Mouse (Mus musculus) myocyte (in vitro differentiated cells): ENCODE measurements around the gene Trpm3. TPM values are rescaled to one million over a fixed set of nuclear protein-coding genes. Genes with fewer than 3 reads are reported as not detected.

Experiments
- H3K27me3 ChIP-seq: one replicate; pipeline ENCODE4 v1.6.1; 2011; ENCODE audit not compliant: control insufficient read depth, insufficient read depth, insufficient read length
- H3K36me3 ChIP-seq: one replicate; pipeline ENCODE4 v1.6.1; 2011; ENCODE audit not compliant: control insufficient read depth, insufficient read depth
- H3K4me2 ChIP-seq: one replicate; pipeline ENCODE4 v1.6.1; 2011; ENCODE audit warnings: low read depth, control low read depth
- H3K4me3 ChIP-seq: one replicate; pipeline ENCODE4 v1.5.1; 2011; ENCODE audit warnings: mild to moderate bottlenecking, control low read depth, moderate library complexity
- H3K79me2 ChIP-seq: one replicate; pipeline ENCODE4 v1.6.1; 2011; ENCODE audit not compliant: control insufficient read depth, insufficient read depth
- H3ac ChIP-seq: one replicate; pipeline ENCODE4 v1.6.1; 2011; ENCODE audit not compliant: control insufficient read depth, insufficient read length
- CEBPB ChIP-seq: IDR thresholded peaks from 2 replicates; pipeline ENCODE4 v1.6.1; 2011; ENCODE audit warnings: mild to moderate bottlenecking, moderate library complexity; ENCODE audit not compliant: poor library complexity, insufficient read depth, severe bottlenecking
- E2F4 ChIP-seq: IDR thresholded peaks from one replicate; pipeline ENCODE4 v1.6.1; 2011; ENCODE audit warnings: mild to moderate bottlenecking, control low read depth, moderate library complexity; ENCODE audit not compliant: insufficient read depth
- MAX ChIP-seq: IDR thresholded peaks from one replicate; pipeline ENCODE4 v1.6.1; 2011; ENCODE audit warnings: low read depth, mild to moderate bottlenecking, control low read depth
- MYOD1 ChIP-seq, 3 experiments: IDR thresholded peaks; one replicate each; pipeline ENCODE4 v1.6.1; 2011; ENCODE audit warnings: control low read depth in 2 of 3, low read depth in 2 of 3, mild to moderate bottlenecking in 2 of 3, moderate library complexity in 1 of 3; ENCODE audit not compliant: insufficient read length in 2 of 3, control insufficient read depth in 1 of 3
- MYOG ChIP-seq, 3 experiments: IDR thresholded peaks; one replicate each; pipeline ENCODE4 v1.6.1; 2011; ENCODE audit warnings: control low read depth in 2 of 3, low read depth in 2 of 3, mild to moderate bottlenecking in 2 of 3; ENCODE audit not compliant: insufficient read length in 2 of 3, control insufficient read depth in 1 of 3, insufficient read depth in 1 of 3
- POLR2A ChIP-seq: IDR thresholded peaks from one replicate; pipeline ENCODE4 v1.6.1; 2011; ENCODE audit warnings: low read depth, mild to moderate bottlenecking, control low read depth, moderate library complexity; ENCODE audit not compliant: insufficient read length
- POLR2AphosphoS2 ChIP-seq: IDR thresholded peaks from one replicate; pipeline ENCODE4 v1.6.1; 2011; ENCODE audit warnings: low read depth, control low read depth; ENCODE audit not compliant: insufficient read length
- REST ChIP-seq: IDR thresholded peaks from one replicate; pipeline ENCODE4 v1.6.1; 2011; ENCODE audit warnings: mild to moderate bottlenecking, control low read depth, moderate library complexity; ENCODE audit not compliant: insufficient read depth, insufficient read length
- SRF ChIP-seq: IDR thresholded peaks from one replicate; pipeline ENCODE4 v1.6.1; 2011; ENCODE audit warnings: low read depth; ENCODE audit not compliant: control insufficient read depth, insufficient read length
- TCF12 ChIP-seq: IDR thresholded peaks from one replicate; pipeline ENCODE4 v1.6.1; 2011; ENCODE audit warnings: mild to moderate bottlenecking, control low read depth; ENCODE audit not compliant: poor library complexity, insufficient read depth, severe bottlenecking
- TCF3 ChIP-seq: IDR thresholded peaks from one replicate; pipeline ENCODE4 v1.6.1; 2011; ENCODE audit warnings: low read depth, control low read depth; ENCODE audit not compliant: insufficient read length
- USF1 ChIP-seq: IDR thresholded peaks from one replicate; pipeline ENCODE4 v1.6.1; 2011; ENCODE audit warnings: low read depth, mild to moderate bottlenecking, control low read depth, moderate library complexity
- polyA plus RNA-seq: library from polyadenylated mRNA; unstranded; fragments of >200 nt; fragmentation: generic; extraction: Trizol; gene quantifications from one replicate; pipeline ENCODE4 v1.2.1, GENCODE M21; 2012; ENCODE audit warnings: missing spikeins

The Trpm3 gene
- polyA plus RNA-seq, 1 experiment: 0.05 TPM

DNA sequence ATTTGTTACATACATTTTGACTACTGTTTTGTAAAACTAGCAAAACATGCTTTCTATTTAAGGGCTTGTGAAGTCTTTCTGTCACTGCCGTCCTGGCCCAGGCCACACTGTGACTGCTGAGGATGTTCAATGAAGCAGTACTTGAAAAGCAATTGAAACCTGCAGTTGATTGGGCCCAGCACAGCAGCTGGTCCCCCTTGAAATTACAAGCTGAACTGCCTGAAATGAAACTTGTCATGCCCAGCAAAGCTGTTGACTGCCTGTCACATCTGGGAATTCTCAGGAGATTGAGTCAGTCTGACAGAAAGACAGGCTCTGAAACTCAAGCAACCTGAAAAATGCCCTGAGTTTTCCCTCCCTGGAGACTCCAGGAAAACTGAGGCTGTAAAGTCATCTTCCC is 687.0 kb downstream of the Trpm3 start:
- H3K4me3 ChIP-seq: no peak overlapping the region
- H3K27me3 ChIP-seq: no peaks in the 10 kb centered on the region
- H3ac ChIP-seq: no peak overlapping the region
- no peak overlapping the region for H3K4me2 ChIP-seq
- TF ChIP-seq MAX (no peak), MYOD1 (IDR thresholded peaks at IDR 0.05; ENCODE audit: control insufficient read depth in 1 of 3, insufficient read length in 2 of 3, low read depth in 2 of 3) (no peak), USF1 (no peak), MYOG (IDR thresholded peaks at IDR 0.05; ENCODE audit: control insufficient read depth in 1 of 3, insufficient read depth in 1 of 3, insufficient read length in 2 of 3, low read depth in 2 of 3) (no peak), SRF (no peak), REST (no peak), POLR2AphosphoS2 (no peak), CEBPB (no peak), TCF3 (no peak), E2F4 (no peak), POLR2A (no peak), TCF12 (no peak)
- H3K36me3 ChIP-seq: no peaks in the 10 kb centered on the region
- no peaks in the 10 kb centered on the region for H3K79me2 ChIP-seq

DNA sequence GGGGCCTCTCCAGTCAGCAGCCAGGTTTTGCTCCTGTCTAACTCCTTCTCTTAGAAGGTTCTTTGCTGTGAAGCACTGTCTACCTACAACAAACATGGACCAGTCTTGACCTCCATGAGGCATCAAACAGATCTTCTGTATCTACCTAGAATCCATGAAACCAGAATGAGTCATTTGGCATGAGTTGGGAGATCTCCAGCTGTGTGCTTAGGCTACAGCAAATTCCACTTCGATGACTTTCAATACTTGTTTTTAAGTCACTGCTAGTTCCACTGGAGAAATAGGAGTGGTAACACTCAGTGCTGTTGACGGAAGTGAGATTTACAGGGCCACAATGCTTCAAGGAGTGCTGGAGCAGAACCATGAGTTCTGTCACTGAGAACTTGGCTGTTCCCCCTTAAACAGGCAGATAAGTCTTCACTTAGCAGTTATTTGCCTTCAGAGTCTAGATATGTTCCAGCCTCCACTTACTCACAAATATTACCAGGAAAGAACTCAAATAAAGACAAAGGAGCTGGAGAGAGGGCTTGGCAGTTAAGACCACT is 689.4 kb downstream of the Trpm3 start:
- Histone ChIP-seq H3ac (no peak overlapping the region), H3K27me3 (no peaks in the 10 kb centered on the region), H3K79me2 (no peaks in the 10 kb centered on the region), H3K4me3 (no peak overlapping the region), H3K4me2 (no peak overlapping the region), H3K36me3 (no peaks in the 10 kb centered on the region)
- TF ChIP-seq MYOD1 (IDR thresholded peaks at IDR 0.05; ENCODE audit: control insufficient read depth in 1 of 3, insufficient read length in 2 of 3, low read depth in 2 of 3) (no peak), MYOG (IDR thresholded peaks at IDR 0.05; ENCODE audit: control insufficient read depth in 1 of 3, insufficient read depth in 1 of 3, insufficient read length in 2 of 3, low read depth in 2 of 3) (no peak), POLR2AphosphoS2 (no peak), USF1 (no peak), TCF3 (no peak), REST (no peak), CEBPB (no peak)

DNA sequence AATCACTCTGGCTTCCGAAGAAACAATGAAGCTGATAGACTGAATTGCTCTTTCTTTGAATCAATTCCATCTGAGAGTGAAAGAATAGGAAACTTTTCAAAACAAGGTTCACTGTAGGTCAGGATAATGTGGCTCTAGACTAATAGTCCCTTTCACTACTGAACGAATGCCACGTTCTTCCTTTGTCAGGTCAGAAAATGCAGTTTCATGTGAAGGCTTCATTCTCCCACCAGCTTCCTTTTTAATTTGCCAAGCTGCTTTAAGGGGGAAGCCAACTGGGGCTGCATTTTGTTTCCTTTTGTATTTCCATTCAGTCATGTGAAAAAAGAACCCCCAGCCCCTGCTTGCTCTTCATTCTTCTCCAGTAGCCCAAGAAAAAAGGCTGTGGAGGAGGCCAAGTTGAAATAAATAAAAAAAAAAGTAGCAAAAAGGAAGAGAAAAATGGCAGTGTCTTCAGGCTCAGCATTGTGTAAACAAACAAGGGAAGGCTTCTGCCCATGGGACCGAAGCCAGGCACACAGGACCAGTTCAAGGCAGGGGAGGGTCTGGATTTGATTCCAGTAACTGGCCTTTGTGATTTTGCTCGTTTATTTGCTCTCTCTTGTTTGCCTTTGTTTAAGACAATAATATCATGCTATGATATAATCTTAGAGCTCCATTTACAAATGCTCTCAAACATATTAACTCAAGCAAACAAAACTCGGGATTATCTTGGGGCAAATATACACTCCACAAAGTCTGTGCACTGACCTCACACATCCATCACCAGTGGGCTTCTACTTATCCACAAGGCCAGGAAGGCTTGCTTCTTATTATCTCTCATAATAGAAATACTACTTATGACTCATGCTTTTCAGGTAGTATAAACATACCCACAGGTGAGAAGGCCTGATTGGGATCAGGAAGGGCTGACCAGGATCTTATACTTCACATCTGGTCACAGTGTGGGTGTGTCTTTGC is 702.5 kb downstream of the Trpm3 start:
- Histone ChIP-seq H3K4me3 (no peak overlapping the region), H3K36me3 (no peaks in the 10 kb centered on the region), H3ac (no peak overlapping the region), H3K27me3 (no peaks in the 10 kb centered on the region), H3K79me2 (no peaks in the 10 kb centered on the region), H3K4me2 (no peak overlapping the region)
- TF ChIP-seq E2F4 (no peak), MAX (no peak), MYOD1 (IDR thresholded peaks at IDR 0.05; ENCODE audit: control insufficient read depth in 1 of 3, insufficient read length in 2 of 3, low read depth in 2 of 3) (no peak), MYOG (IDR thresholded peaks at IDR 0.05; ENCODE audit: control insufficient read depth in 1 of 3, insufficient read depth in 1 of 3, insufficient read length in 2 of 3, low read depth in 2 of 3) (no peak), USF1 (no peak), TCF12 (no peak)

DNA sequence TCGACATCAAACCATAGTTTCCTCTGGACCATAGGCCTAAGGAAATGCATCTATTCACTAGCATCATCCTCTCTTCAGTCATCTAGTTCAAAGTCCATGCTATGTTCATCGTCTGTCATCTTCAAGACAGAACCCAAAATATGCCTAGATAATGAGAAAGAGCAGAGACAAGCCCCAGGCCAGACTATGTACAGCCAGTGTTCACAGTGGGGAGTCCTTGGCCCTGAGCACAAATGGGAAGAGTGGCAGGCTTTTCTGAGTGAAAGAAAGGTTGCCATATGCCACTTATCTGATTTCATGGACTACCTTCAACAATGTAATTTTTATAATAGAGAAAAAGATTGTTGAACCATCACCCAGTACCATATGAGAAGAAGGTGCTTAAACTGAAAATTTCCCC is 703.9 kb downstream of the Trpm3 start:
- H3K27me3 ChIP-seq: no peaks in the 10 kb centered on the region
- no peak overlapping the region for H3K4me2 ChIP-seq
- H3K36me3 ChIP-seq: no peaks in the 10 kb centered on the region
- H3K4me3 ChIP-seq: no peak overlapping the region
- no peak overlapping the region for H3ac ChIP-seq
- H3K79me2 ChIP-seq: no peaks in the 10 kb centered on the region
- no peak for TF ChIP-seq REST
- no peak for TF ChIP-seq POLR2A
- TF ChIP-seq POLR2AphosphoS2: no peak
- no peak for TF ChIP-seq CEBPB
- no peak for TF ChIP-seq MAX
- TF ChIP-seq E2F4: no peak
- TF ChIP-seq MYOD1 (IDR thresholded peaks at IDR 0.05; ENCODE audit: control insufficient read depth in 1 of 3, insufficient read length in 2 of 3, low read depth in 2 of 3): no peak
- TF ChIP-seq MYOG (IDR thresholded peaks at IDR 0.05; ENCODE audit: control insufficient read depth in 1 of 3, insufficient read depth in 1 of 3, insufficient read length in 2 of 3, low read depth in 2 of 3): no peak
- TF ChIP-seq USF1: no peak
- no peak for TF ChIP-seq SRF
- TF ChIP-seq TCF3: no peak
- TF ChIP-seq TCF12: no peak

DNA sequence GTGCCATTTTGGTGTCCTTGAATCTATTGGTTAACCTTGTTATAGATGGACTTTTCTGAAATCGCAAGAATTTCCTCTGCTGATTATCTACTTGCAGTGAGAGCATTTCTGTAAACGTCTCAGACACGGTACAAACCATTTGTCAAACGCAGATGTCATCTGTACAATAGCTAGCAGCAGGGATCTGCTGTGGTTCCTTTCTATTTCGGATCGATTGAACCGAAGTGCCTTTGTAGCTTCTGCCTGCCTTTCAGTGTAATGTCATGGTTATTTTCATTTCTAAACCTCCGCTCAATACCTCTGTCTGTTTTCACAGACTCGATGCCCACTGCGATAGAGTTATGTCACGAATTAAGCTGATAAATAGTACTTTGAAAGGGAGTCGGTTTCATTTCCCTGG is 708.9 kb downstream of the Trpm3 start:
- Histone ChIP-seq H3K4me3 (no peak overlapping the region), H3K4me2 (no peak overlapping the region), H3K27me3 (no peaks in the 10 kb centered on the region), H3ac (no peak overlapping the region), H3K36me3 (no peaks in the 10 kb centered on the region), H3K79me2 (no peaks in the 10 kb centered on the region)
- TF ChIP-seq POLR2AphosphoS2: no peak
- no peak for TF ChIP-seq MAX
- no peak for TF ChIP-seq MYOG (IDR thresholded peaks at IDR 0.05; ENCODE audit: control insufficient read depth in 1 of 3, insufficient read depth in 1 of 3, insufficient read length in 2 of 3, low read depth in 2 of 3)
- TF ChIP-seq CEBPB: no peak
- TF ChIP-seq REST: no peak
- no peak for TF ChIP-seq MYOD1 (IDR thresholded peaks at IDR 0.05; ENCODE audit: control insufficient read depth in 1 of 3, insufficient read length in 2 of 3, low read depth in 2 of 3)
- TF ChIP-seq E2F4: no peak
- TF ChIP-seq POLR2A: no peak
- TF ChIP-seq TCF3: no peak
